Mouse (Mus musculus): ENCODE measurements around the gene Prep.

Prep gene

DNA sequence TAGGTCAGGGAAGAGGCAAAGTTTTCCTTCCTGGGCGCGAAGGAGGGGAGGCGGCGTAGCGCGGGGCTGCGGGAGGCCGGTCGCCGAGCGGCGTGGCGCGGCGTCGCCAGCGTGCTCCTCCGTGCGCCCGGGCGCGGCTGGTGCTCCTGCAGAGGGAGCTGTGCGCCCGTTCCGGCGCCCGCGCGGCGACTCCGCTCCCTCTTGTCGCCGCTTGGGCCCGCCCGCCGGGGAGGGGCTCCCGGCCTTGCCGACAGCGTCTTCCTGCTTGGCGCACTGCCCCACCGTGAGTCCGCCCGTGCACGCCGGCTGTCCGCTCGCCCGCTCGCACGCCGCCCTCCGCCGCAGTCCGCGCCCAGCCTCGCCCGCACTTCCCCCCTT is at the start of gene Prep:
Prep (plus strand) TSS at position 273 of the 378 bp plus-strand sequence.
- DNase-seq (ENCODE audit: low spot score): peak; percentile 88

DNA sequence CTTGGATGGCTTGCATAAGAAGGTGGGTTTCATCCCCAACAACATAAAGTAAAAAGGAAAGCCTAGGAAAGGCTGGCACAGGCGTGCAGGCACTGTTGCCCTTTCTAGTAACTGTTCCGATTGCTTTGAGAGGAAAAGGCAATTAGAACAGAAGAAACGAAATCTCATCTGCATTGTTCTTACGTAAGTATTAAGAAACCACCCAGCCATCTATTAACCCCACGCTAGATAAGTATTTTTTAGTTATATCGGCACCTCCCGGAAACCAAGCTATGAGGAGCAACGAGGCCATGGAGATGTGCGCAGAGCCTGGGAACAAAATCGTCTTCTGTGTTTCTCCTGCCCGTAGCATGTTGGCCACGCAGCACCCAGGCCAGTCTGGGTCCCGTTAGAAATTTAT is 49.7 kb upstream of the Prep start:
- DNase-seq (ENCODE audit: low spot score): no peak

DNA sequence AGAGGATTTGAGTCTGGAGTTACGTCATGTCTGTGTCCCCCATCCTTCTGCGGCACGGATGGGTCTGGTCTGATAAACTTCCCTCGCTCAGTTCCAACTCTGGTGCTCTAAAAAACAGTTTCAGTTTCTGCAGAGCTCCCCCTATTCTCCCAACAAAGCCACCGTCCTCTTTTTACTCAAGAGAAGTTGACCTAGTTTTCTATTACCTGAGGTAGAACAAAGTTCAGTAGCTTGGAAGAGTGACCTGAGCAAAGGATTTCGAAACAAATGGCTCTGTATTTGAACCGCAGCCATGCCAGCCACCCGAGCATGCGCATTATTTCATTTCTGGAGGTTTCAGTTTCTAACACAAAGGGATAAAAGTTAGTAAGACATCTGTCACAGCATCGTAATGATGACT is 49.2 kb upstream of the Prep start:
- DNase-seq (ENCODE audit: low spot score): no peak

DNA sequence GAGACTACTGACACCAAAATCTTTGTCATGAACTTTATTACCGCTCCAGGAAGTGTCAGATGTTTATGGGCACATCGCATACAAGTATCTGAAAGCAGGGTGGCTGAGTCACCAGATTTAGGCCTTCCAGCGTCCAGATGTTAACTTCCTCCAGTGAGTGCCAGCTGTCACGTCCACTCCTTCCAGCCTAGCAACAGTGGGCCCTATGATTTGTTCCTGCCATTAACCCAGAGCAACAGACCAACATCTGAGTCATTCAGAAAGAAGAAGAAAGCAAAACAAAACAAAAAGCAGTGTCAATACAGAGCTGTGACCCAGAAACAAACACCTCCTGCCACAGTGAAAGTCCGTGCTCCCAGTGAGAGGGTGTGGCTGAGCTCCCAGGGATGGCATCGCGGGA is 47.6 kb upstream of the Prep start:
- no peak for DNase-seq (ENCODE audit: low spot score)

DNA sequence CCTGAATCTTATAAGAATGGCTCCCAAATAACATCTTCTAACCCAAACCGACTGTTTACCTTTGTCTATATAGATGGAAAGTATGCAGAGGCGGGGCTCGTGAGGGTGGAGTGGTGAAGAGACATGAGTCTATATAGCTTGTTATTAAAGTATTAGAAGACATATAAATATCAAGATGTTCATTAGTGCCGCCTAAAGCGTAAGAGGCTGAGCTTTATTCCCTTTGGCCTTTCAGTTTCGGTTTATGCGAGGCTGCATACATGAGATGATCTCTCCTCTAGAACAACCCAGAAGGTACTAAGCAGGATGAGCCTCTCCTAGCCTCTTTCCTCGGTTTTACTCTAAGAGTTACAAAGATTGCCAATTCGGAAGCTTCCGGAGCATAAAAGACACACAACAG is 47.2 kb upstream of the Prep start:
- no peak for DNase-seq (ENCODE audit: low spot score)

DNA sequence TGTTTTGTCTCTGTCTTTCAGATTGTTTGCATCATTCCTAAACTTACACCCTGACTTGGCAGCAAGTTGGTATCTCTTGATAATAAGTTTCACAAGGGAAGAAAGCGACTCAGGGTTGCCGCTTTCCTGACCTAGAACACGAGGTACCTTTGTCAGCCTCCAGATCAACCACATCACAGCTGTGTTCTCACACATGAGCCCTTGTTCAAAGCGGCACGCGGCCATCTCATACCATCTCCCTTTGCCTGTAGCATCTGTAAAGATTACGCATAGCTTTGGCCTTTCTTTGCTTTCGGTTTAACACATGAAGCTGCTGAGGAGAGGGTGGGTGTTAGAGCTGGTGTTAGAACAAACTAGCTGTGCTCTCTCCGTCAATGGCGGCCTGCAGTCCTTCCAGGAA is 46.7 kb upstream of the Prep start:
- DNase-seq (ENCODE audit: low spot score): no peak

DNA sequence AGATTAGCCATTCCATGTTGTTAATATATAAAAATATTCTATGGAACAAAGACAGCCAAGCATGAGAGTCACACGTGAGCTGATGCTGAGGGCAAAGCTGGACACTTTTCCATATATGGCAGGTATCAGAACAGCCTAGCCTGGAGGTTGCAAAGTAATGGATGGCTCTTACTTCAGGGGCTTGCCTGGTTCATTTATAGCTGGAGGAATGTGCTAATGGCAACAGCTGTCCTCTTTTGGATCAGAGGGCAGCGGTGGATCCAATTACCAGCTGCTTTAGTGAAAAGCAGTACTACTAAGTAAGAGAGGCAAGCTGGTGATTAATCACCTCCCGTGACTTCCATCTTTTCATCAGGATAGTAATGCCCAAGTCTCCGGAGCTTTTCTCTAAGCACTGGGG is 41.8 kb upstream of the Prep start:
- no peak for DNase-seq (ENCODE audit: low spot score)

DNA sequence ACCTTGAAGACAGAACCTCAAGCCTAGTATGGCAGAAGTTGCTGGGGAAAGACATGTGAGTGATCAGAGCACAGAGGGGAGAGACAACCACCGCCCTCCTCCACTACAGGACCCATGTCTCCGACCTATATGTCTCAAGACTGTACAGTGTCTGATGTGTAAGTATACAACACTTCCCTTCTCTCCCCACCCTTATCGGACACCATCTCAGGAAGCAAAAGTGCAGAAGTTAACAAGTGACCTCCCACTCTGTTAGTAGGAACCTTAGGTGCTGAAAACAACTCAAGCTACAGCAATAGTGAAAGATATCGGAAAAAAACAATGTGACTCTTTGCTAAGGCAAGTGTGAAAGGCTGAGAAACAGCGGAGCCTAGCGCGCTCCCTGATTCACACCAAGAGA is 40.1 kb upstream of the Prep start:
- no peak for DNase-seq (ENCODE audit: low spot score)

DNA sequence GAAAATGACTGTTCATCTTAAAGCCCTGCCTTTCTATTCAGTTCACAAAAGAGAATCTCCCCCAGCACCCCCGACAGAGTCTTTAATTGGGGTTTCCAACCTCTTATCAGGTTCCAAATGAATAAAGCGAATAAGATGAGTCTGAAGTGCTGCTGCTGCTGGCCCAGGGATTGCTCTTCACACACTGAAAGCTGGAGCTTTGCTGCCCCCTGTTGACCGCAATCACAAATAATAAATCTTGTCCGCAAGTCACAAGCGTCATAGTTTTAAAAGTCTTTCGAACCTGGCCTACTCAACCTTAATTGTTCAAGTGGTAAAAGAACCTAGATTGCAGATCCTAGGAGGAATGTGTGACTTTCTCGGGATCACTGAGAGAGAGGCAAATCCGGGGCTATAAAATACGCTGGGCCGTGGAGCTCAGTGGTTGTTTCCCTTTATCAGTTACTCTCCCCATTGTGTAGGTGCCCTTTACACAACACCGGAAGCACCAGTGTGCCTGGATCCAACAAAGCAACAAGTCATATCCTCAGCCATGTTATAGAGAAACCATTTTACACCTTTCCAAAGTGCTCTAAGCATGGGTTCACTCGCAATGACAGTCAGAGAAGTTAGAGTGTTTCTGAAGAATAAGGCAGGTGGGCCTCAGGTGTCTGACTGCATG is 21.6 kb upstream of the Prep start:
- DNase-seq (ENCODE audit: low spot score): peak; percentile 79

DNA sequence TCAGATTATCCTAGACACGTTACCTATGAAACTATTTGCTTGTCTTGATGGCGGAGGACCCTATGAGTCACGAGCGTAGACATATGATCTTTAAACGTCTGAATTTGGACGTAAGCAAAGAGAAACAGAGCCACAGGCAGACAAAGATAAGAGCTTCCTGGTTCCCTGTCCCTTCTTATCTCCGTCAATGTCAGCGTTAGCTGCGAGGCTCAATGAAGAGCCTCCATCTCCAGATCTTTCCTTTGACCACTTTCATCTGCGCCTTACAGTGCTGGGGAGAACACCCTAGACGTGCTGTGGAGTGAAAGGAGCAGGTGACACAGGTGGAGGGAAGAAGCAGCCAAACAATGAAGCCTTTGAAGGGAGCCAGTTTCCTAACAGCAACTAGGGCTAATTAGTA is 18.8 kb upstream of the Prep start:
- DNase-seq (ENCODE audit: low spot score): no peak

DNA sequence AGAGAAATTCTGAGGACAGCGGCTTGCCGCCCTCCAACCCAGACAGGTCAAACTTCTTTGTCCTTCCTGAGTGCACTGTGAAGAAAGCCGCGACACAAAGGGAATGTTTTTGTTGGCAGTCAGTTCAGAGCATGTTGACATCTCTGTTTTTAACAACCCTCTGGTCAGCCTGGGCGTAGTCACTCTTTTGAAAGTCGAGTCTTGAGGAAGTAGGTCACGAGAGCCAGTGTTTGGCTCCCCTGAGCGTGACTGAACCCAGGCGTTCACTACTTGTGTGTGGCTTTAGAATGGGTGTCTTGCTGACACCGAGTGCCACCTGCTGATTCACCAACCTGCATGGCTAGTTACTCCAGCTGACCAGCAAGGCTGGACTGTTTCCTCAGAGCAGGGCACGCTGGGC is 18.4 kb upstream of the Prep start:
- DNase-seq (ENCODE audit: low spot score): peak; percentile 11

DNA sequence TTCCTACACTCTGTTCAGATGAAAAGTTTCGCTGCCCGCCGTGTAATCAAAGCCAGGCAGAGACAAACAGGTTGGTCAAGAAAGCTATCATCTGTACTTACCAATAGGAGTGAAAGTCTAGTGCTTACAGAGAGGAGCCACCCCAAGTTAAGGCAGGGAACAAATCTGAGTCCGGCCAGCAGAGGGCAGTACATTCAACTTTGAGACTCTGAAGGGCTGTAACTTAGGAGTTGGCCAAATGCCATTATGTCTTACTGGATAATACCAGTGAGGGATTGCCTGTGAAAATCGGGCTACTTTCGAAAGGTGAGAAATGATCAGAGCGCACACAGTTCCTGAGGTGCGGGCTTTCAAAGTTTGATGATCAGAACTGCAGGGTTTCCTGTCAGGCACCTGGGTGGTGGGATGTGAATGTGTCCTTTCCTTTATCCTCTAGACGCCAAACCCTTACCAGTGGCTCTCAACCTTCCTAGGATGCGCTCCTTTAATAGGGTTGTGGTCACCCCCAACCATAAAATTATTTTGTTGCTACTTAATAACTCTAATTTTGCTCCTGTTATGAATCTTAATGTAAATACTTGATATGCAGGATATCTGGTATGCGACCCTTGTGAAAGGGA is 15.8 kb upstream of the Prep start:
- peak; percentile 84 for DNase-seq (ENCODE audit: low spot score)

DNA sequence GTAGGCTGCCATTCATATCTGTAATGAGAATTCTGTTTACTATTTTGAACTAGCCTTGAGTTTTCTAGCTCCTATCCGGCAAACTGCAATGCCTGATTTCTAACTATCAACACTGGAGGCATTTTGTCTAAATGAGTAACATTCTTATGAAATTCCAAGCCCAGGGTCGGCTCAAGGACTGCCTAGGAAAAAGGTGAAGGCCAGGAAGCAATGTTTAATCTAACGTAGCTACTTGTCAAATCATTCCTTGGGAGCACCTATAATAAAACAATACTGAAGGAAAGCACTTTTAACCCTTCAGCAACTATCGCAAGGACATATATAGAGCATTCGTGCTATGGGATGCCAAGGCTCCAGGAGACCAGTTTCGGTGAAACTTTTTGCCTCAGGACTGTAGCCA is 8.6 kb upstream of the Prep start:
- no peak for DNase-seq (ENCODE audit: low spot score)

DNA sequence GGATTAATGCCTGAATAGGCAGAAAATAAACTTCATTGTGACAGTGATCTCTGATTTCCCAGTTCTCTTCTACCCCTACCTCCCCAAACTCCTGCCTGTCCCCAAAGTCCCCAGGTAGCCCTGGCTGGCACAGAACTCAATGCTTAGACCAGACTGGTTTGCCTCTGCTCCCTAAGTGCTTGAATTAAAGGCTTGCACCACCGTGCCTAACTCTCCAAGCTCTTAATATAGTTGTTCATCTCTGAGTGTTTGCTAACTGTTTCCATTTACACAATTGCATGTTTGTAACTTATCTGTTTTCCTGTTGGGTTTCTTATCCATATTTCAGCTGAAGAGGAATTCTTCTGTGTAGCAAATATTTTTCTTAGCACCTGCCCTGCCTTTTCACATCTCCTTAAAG is 6.2 kb upstream of the Prep start:
- DNase-seq (ENCODE audit: low spot score): no peak

DNA sequence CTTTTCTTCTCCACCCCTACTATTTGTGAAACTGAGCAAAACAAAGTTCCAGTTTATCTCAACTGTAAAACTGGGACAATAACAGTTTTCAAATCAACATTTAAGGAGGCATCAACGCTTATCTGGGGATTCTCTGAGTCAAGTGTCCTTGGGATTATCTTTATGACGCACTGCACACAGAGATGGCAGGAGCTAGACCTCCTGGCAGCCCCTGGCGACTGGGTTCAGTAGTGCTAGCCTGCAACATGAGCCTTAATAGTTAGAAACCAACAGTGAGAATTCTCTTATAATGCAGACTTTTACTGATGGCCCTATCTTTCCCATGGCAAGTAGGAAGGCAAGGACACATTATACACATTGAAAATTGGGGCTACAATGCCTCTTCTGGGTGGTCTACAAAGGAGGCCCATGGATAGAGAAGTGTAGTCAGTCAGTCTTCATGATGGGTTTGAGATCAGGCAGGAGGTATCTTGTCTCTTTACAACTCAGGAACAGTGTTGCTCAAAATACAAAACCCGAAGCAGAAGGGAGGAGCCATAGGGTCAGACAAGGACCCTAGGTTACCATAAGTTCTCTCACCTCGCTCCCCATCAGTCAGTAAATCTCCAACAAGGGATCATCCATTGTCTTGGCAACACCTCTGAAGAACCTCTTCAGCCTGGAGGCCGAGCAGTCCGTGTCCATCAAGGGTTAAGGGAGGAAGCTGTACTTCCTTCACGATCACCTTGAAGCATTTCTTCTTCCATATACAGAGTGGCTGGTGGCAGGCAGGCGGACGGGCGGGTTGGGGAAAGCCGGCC is 672 bp upstream of the Prep start:
- DNase-seq (ENCODE audit: low spot score): peak; percentile 15

DNA sequence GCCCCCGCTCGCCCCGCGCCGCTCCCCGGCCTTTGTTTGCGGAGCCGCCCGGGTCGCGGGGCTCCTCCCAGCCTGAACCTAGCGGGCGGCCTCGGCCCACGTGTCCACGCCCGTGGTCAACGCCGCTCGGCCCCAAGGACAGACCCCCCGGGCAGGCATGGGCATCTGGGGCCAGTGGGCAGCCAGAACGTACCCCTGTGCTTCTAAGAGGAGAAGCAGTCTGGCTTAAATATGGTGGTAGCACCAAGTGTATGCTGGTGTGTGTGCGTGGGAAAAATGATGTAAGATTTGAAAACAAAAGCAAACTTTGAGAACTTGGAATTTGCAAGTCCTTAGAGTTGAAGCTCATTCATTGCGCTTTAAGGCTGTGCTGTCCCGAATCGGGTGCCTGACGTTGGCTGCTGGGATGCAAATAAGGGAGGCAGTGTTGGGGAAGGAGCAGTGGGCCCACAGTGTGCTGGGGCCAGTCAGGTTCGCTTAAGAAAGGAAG is 478 bp downstream of the Prep start:
- peak; percentile 45 for DNase-seq (ENCODE audit: low spot score)

DNA sequence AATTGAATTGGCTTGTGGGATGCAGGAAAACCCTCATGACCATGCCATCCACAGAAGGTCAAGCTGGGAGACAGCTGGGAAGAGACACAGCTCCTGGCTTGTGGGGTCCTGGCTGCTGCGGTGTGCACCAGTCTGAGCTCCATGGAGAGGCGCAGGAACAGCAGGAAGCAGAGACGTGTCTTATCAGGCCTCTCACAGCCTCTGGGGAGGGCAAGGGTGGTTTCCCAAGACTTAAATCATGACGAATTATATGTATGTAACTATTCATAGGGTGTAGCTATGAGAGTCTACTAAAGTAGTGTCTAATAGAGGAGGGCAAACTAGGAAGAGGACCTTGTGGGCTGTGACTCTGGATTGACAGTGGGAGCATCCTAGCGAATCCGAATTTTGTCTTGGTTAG is 2.6 kb downstream of the Prep start:
- no peak for DNase-seq (ENCODE audit: low spot score)

DNA sequence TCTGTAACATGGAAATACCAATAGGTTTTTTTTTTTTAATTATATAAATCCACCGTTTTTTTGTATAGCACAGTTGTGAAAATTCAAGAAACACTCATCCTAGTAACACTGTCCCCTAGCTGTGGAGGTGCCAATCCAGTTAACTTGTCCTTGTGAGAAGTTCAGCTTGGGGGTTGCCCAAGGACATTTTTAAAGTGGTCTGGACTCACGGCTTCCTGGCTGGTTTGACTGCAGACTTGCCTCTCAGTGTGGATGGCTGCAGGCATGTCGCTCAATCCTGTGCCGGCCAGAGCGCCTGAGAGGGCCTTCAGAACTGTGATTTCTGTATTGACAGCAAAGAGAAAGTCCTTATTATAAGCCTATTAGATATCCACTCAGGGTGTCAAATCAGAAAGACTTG is 3.4 kb downstream of the Prep start:
- DNase-seq (ENCODE audit: low spot score): no peak

DNA sequence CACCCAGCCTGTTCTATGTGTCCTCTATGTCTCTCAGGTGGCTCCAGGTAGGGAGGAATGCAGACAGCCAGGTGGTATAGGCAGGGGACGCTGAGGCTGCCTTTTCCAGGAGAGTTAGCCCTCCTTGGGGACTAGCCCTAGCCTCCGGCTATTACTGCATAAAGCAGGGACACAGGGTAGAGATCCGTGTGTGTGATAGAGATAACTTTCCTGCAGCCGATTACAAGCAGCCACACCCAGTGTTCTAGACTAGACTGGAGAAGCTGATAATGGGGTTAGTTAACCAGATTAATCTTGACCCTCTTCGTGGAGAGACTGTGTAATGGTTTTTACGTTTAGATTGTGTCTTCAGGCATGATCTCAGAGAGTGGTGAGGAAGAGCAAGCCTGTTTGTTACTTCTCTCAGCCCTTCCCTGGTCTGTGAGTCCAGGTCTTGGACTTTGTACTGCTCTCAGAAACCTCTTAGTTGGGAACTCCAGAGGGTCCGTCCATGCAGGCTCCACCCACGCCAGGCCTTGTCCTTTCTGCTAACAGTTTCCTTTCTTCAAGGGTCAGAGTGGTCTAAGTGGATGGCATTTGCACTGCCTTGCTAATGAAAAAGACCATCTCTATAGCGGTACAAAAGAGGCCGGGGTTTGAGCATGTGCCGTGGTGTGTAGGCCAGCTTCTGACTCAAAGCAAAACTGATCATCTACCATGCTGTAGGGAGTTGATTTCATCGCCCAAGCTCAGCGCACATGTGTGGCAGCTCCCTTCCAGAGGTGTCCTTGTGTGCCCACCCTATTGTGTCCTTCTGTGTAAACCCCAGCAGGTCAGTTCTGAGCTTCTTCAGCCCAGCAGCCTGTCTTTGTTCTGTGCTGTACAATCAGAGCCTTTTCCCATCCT is 4.2 kb downstream of the Prep start:
- no peak for DNase-seq (ENCODE audit: low spot score)

DNA sequence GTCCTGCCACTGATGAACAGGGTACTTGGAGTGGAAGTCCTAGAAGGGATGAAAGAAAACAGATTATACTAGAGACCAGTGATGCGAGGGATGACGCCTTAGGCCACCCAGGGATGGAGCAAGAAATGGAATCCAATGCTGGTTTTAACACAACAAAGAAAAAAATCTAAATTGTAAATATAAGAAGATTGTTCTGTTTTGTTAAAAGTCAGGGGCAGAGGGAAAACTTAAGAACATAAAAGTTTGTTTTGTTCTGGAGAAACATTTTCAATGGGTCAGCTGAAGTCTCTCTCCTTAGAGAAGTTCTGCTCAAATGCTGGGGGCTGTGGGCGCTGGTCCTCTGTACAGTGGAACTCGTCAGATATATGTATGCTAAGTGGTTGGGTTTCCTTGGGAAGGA is 5.3 kb downstream of the Prep start:
- no peak for DNase-seq (ENCODE audit: low spot score)

DNA sequence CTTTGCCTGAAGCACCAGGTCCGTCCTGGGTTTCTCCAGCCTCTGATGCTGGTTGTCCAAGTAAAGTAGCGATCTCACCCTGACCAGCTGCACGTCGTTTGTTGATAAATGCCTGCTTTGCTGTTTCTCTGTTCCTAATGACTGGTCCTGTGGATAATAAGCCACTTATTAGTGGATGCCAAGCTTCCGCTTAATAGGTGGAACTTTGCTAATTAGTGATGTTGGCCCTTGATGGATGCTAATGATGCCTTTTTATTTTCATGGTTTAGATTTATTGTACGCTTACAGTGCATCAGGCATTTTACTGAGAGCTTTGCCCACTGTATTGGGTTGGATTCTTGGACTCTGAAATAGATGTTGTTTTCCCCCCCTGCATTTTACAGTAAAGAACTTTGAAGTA is 7.5 kb downstream of the Prep start:
- no peak for DNase-seq (ENCODE audit: low spot score)

DNA sequence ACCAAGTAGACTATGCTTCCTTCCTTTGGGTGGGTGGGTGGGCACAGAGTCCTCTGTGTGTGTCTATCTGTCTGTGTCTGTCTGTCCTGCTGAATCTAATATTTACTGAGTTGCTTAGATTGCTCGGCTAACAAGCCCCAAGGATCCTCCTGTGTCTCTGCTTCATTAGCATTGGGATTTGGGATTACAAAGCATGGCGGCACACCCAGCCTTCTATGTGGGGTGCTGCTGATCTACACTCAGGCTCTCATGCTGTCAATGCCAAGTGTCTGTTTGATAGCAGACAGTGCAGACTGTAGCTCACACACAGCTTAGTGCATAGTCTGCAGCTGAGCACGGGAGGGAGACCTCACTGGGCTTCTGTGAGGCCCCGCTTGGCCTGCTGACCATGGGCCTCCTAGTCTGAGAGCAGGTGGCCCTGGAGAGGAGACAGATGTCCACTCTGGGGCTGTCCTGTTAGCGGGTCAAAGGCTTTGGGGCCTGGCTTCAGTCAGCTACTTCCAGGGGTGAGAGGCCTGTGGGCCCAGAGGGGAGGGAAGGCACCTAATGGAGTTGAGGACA is 8.6 kb downstream of the Prep start:
- no peak for DNase-seq (ENCODE audit: low spot score)

Data from adipocyte (in vitro differentiated cells).